Mouse (Mus musculus): ENCODE measurements at regions not wholly inside any gene's neighbourhood (a gene's known extent, or its start where the extent isn't known, plus 50 kb on each side); places are given as distances from the start of the nearest gene placed in this dataset.
"Not testable (repeated sequence)": the region's sequence is repeated elsewhere in the genome, so short reads cannot be mapped to it uniquely, and the experiment has no call there.

- Histone ChIP-seq H3K9ac (replicated peaks) (no peak overlapping the region), H3K4me3 (replicated peaks) (no peak overlapping the region), H3K27me3 (peaks cover 26% of the 10 kb centered on the region; the same call in 1 of the 2 replicates), H3K27ac (no peak overlapping the region), H3K4me2 (no peak overlapping the region), H3K9me3 (no peaks in the 10 kb centered on the region), H3K36me3 (no peaks in the 10 kb centered on the region), H3K4me1 (replicated peaks) (no peaks in the 10 kb centered on the region)
- WGBS = 75% methylated on average over 3 of the region's 3 CpGs
- ATAC-seq (ENCODE audit: insufficient number of reproducible peaks, insufficient read depth, low FRiP score, low TSS enrichment, low read depth) = no peak
These were observed 137.5 kb upstream of the Rps6ka3 start for GRCm38 (mm10) chrX:159072647-159073046.

GRCm38 (mm10) chrX:159073533-159073932 lies 136.6 kb upstream of the Rps6ka3 start:
- Histone ChIP-seq H3K4me2 (no peak overlapping the region), H3K4me3 (replicated peaks) (no peak overlapping the region), H3K27ac (no peak overlapping the region), H3K36me3 (no peaks in the 10 kb centered on the region), H3K4me1 (replicated peaks) (no peaks in the 10 kb centered on the region), H3K9me3 (no peaks in the 10 kb centered on the region), H3K27me3 (peaks cover 23% of the 10 kb centered on the region; the same call in 1 of the 2 replicates), H3K9ac (replicated peaks) (no peak overlapping the region)
- ATAC-seq (ENCODE audit: insufficient number of reproducible peaks, insufficient read depth, low FRiP score, low TSS enrichment, low read depth) = no peak

GRCm38 (mm10) chrX:159080508-159080907 lies 129.6 kb upstream of the Rps6ka3 start:
- WGBS = 85% methylated on average over 2 of the region's 2 CpGs
- ATAC-seq (ENCODE audit: insufficient number of reproducible peaks, insufficient read depth, low FRiP score, low TSS enrichment, low read depth) = no peak
- no peak overlapping the region for H3K4me3 ChIP-seq (replicated peaks)
- no peaks in the 10 kb centered on the region for H3K9me3 ChIP-seq
- peaks cover 27% of the 10 kb centered on the region for H3K27me3 ChIP-seq
- H3K9ac ChIP-seq (replicated peaks) = no peak overlapping the region
- no peaks in the 10 kb centered on the region for H3K4me1 ChIP-seq (replicated peaks)
- no peak overlapping the region for H3K27ac ChIP-seq
- no peak overlapping the region for H3K4me2 ChIP-seq
- no peaks in the 10 kb centered on the region for H3K36me3 ChIP-seq

- not testable (repeated sequence) for H3K4me2 ChIP-seq; H3K9me3 ChIP-seq; H3K36me3 ChIP-seq; H3K9ac ChIP-seq (replicated peaks); H3K27me3 ChIP-seq; H3K27ac ChIP-seq; ATAC-seq (ENCODE audit: insufficient number of reproducible peaks, insufficient read depth, low FRiP score, low TSS enrichment, low read depth); H3K4me3 ChIP-seq (replicated peaks); H3K4me1 ChIP-seq (replicated peaks)
- 95% methylated on average over 6 of the region's 6 CpGs for WGBS
These were observed 99.5 kb upstream of the Rps6ka3 start for GRCm38 (mm10) chrX:159110651-159111050.

GRCm38 (mm10) chrX:159116210-159116609 lies 93.9 kb upstream of the Rps6ka3 start:
- no peak overlapping the region for H3K9ac ChIP-seq (replicated peaks)
- no peak overlapping the region for H3K27ac ChIP-seq
- no peaks in the 10 kb centered on the region for H3K9me3 ChIP-seq
- H3K4me1 ChIP-seq (replicated peaks) = no peaks in the 10 kb centered on the region
- ATAC-seq (ENCODE audit: insufficient number of reproducible peaks, insufficient read depth, low FRiP score, low TSS enrichment, low read depth) = no peak
- H3K4me2 ChIP-seq = no peak overlapping the region
- no peaks in the 10 kb centered on the region for H3K27me3 ChIP-seq
- no peaks in the 10 kb centered on the region for H3K36me3 ChIP-seq
- no peak overlapping the region for H3K4me3 ChIP-seq (replicated peaks)

GRCm38 (mm10) chrX:159140554-159140953 lies 69.6 kb upstream of the Rps6ka3 start:
- H3K4me3 ChIP-seq (replicated peaks) = no peak overlapping the region
- H3K4me2 ChIP-seq = no peak overlapping the region
- no peaks in the 10 kb centered on the region for H3K9me3 ChIP-seq
- H3K36me3 ChIP-seq = no peaks in the 10 kb centered on the region
- WGBS = 72% methylated on average over 4 of the region's 4 CpGs
- H3K27me3 ChIP-seq = no peaks in the 10 kb centered on the region
- no peak overlapping the region for H3K9ac ChIP-seq (replicated peaks)
- no peaks in the 10 kb centered on the region for H3K4me1 ChIP-seq (replicated peaks)
- no peak for ATAC-seq (ENCODE audit: insufficient number of reproducible peaks, insufficient read depth, low FRiP score, low TSS enrichment, low read depth)
- H3K27ac ChIP-seq = no peak overlapping the region

- no peak for ATAC-seq (ENCODE audit: insufficient number of reproducible peaks, insufficient read depth, low FRiP score, low TSS enrichment, low read depth)
- no peaks in the 10 kb centered on the region for H3K27me3 ChIP-seq
- H3K36me3 ChIP-seq = no peaks in the 10 kb centered on the region
- H3K27ac ChIP-seq = no peak overlapping the region
- H3K4me1 ChIP-seq (replicated peaks) = no peaks in the 10 kb centered on the region
- no peak overlapping the region for H3K4me3 ChIP-seq (replicated peaks)
- 91% methylated on average over 4 of the region's 4 CpGs for WGBS
- no peak overlapping the region for H3K9ac ChIP-seq (replicated peaks)
- H3K4me2 ChIP-seq = no peak overlapping the region
- H3K9me3 ChIP-seq = no peaks in the 10 kb centered on the region
These were observed 66.8 kb upstream of the Rps6ka3 start for GRCm38 (mm10) chrX:159143278-159143677.

GRCm38 (mm10) chrX:159144674-159145073 lies 65.4 kb upstream of the Rps6ka3 start:
- Histone ChIP-seq H3K27me3 (no peaks in the 10 kb centered on the region), H3K4me2 (no peak overlapping the region), H3K9ac (replicated peaks) (no peak overlapping the region), H3K27ac (no peak overlapping the region), H3K4me3 (replicated peaks) (no peak overlapping the region), H3K36me3 (no peaks in the 10 kb centered on the region), H3K9me3 (no peaks in the 10 kb centered on the region), H3K4me1 (replicated peaks) (no peaks in the 10 kb centered on the region)
- no peak for ATAC-seq (ENCODE audit: insufficient number of reproducible peaks, insufficient read depth, low FRiP score, low TSS enrichment, low read depth)
- 78% methylated on average over 3 of the region's 3 CpGs for WGBS

- Histone ChIP-seq H3K4me1 (replicated peaks) (no peaks in the 10 kb centered on the region), H3K9me3 (no peaks in the 10 kb centered on the region), H3K27me3 (no peaks in the 10 kb centered on the region), H3K36me3 (no peaks in the 10 kb centered on the region), H3K27ac (no peak overlapping the region), H3K9ac (replicated peaks) (no peak overlapping the region), H3K4me3 (replicated peaks) (no peak overlapping the region), H3K4me2 (no peak overlapping the region)
- 73% methylated on average over 4 of the region's 4 CpGs for WGBS
- ATAC-seq (ENCODE audit: insufficient number of reproducible peaks, insufficient read depth, low FRiP score, low TSS enrichment, low read depth) = no peak
These were observed 64.9 kb upstream of the Rps6ka3 start for GRCm38 (mm10) chrX:159145212-159145611.

GRCm38 (mm10) chrX:159155786-159156185 lies 54.3 kb upstream of the Rps6ka3 start:
- no peaks in the 10 kb centered on the region for H3K4me1 ChIP-seq (replicated peaks)
- no peak for ATAC-seq (ENCODE audit: insufficient number of reproducible peaks, insufficient read depth, low FRiP score, low TSS enrichment, low read depth)
- H3K27me3 ChIP-seq = no peaks in the 10 kb centered on the region
- no peak overlapping the region for H3K9ac ChIP-seq (replicated peaks)
- no peaks in the 10 kb centered on the region for H3K36me3 ChIP-seq
- no peaks in the 10 kb centered on the region for H3K9me3 ChIP-seq
- no peak overlapping the region for H3K27ac ChIP-seq
- no peak overlapping the region for H3K4me3 ChIP-seq (replicated peaks)
- 77% methylated on average over 5 of the region's 5 CpGs for WGBS
- H3K4me2 ChIP-seq = no peak overlapping the region

GRCm38 (mm10) chrX:159156976-159157375 lies 53.1 kb upstream of the Rps6ka3 start:
- 69% methylated on average over 4 of the region's 4 CpGs for WGBS
- Histone ChIP-seq H3K4me3 (replicated peaks) (no peak overlapping the region), H3K27me3 (peaks cover 4% of the 10 kb centered on the region; the same call in 1 of the 2 replicates)

GRCm38 (mm10) chrX:159159727-159160126 lies 50.4 kb upstream of the Rps6ka3 start:
- no peak overlapping the region for H3K4me3 ChIP-seq (replicated peaks)
- no peak for ATAC-seq (ENCODE audit: insufficient number of reproducible peaks, insufficient read depth, low FRiP score, low TSS enrichment, low read depth)
- H3K4me1 ChIP-seq (replicated peaks) = no peaks in the 10 kb centered on the region
- H3K9me3 ChIP-seq = no peaks in the 10 kb centered on the region
- H3K9ac ChIP-seq (replicated peaks) = no peak overlapping the region
- WGBS = 86% methylated on average over 2 of the region's 2 CpGs
- no peak overlapping the region for H3K27ac ChIP-seq
- no peak overlapping the region for H3K4me2 ChIP-seq
- peaks cover 4% of the 10 kb centered on the region; the same call in 1 of the 2 replicates for H3K27me3 ChIP-seq
- H3K36me3 ChIP-seq = no peaks in the 10 kb centered on the region

More at GRCm38 (mm10) chrX:159156976-159157375, 53.1 kb upstream of the Rps6ka3 start:
- Histone ChIP-seq H3K4me2 (no peak overlapping the region), H3K4me1 (replicated peaks) (no peaks in the 10 kb centered on the region), H3K9me3 (no peaks in the 10 kb centered on the region), H3K27ac (no peak overlapping the region), H3K36me3 (no peaks in the 10 kb centered on the region), H3K9ac (replicated peaks) (no peak overlapping the region)
- ATAC-seq (ENCODE audit: insufficient number of reproducible peaks, insufficient read depth, low FRiP score, low TSS enrichment, low read depth) = no peak

All from limb, embryonic 12.5 days (tissue).